Mouse (Mus musculus): ENCODE data around the gene Nsun2. TPM values are rescaled to one million over a fixed set of nuclear protein-coding genes. Genes with fewer than 3 reads are reported as not detected.

Nsun2 gene
- polyA plus RNA-seq, 1 experiment from 2014 or later: 131 TPM

- H3K4me3 ChIP-seq (replicated peaks): no peak overlapping the region
These were observed 4.8 kb downstream of the Nsun2 start for GRCm38 (mm10) chr13:69538327-69538726.

GRCm38 (mm10) chr13:69541209-69541608, 7.7 kb downstream of the Nsun2 start:
- no peak overlapping the region for H3K4me3 ChIP-seq (replicated peaks)
- no peaks in the 10 kb centered on the region for H3K9me3 ChIP-seq
- peaks cover 9% of the 10 kb centered on the region for H3K27me3 ChIP-seq
- no peak for ATAC-seq (ENCODE audit: insufficient number of reproducible peaks, insufficient read depth, low FRiP score, low TSS enrichment, low read depth)
- no peak overlapping the region for H3K9ac ChIP-seq (replicated peaks)
- H3K27ac ChIP-seq: no peak overlapping the region
- H3K4me1 ChIP-seq (replicated peaks): peaks cover 37% of the 10 kb centered on the region
- WGBS: 81% methylated on average over 6 of the region's 6 CpGs
- no peak overlapping the region for H3K4me2 ChIP-seq
- no peaks in the 10 kb centered on the region for H3K36me3 ChIP-seq

More at GRCm38 (mm10) chr13:69538327-69538726, 4.8 kb downstream of the Nsun2 start:
- no peak for ATAC-seq (ENCODE audit: insufficient number of reproducible peaks, insufficient read depth, low FRiP score, low TSS enrichment, low read depth)
- Histone ChIP-seq H3K4me2 (0 out of 2 replicates have a peak overlapping the region, but pooled peaks have one; percentile 10), H3K4me1 (replicated peaks) (peaks cover 37% of the 10 kb centered on the region), H3K9ac (replicated peaks) (no peak overlapping the region), H3K9me3 (no peaks in the 10 kb centered on the region), H3K27ac (no peak overlapping the region), H3K27me3 (no peaks in the 10 kb centered on the region), H3K36me3 (no peaks in the 10 kb centered on the region)
- WGBS: 20% methylated on average over 4 of the region's 4 CpGs

- no peak overlapping the region for H3K27ac ChIP-seq
- H3K9me3 ChIP-seq: no peaks in the 10 kb centered on the region
- peaks cover 34% of the 10 kb centered on the region for H3K4me1 ChIP-seq (replicated peaks)
- H3K36me3 ChIP-seq: no peaks in the 10 kb centered on the region
- H3K9ac ChIP-seq (replicated peaks): no peak overlapping the region
- 76% methylated on average over 10 of the region's 10 CpGs for whole genome bisulfite sequencing
- ATAC-seq (ENCODE audit: insufficient number of reproducible peaks, insufficient read depth, low FRiP score, low TSS enrichment, low read depth): no peak
- no peak overlapping the region for H3K4me2 ChIP-seq
- H3K27me3 ChIP-seq: peaks cover 9% of the 10 kb centered on the region
- H3K4me3 ChIP-seq (replicated peaks): no peak overlapping the region
These were observed 8.2 kb downstream of the Nsun2 start for GRCm38 (mm10) chr13:69541776-69542175.

GRCm38 (mm10) chr13:69542571-69543352, 9.2 kb downstream of the Nsun2 start:
- H3K4me3 ChIP-seq (replicated peaks): no peak overlapping the region
- H3K4me1 ChIP-seq (replicated peaks): peaks cover 34% of the 10 kb centered on the region
- H3K9me3 ChIP-seq: no peaks in the 10 kb centered on the region
- peaks cover 9% of the 10 kb centered on the region for H3K27me3 ChIP-seq
- H3K9ac ChIP-seq (replicated peaks): no peak overlapping the region
- no peak for ATAC-seq (ENCODE audit: insufficient number of reproducible peaks, insufficient read depth, low FRiP score, low TSS enrichment, low read depth)
- no peaks in the 10 kb centered on the region for H3K36me3 ChIP-seq
- no peak overlapping the region for H3K27ac ChIP-seq
- no peak overlapping the region for H3K4me2 ChIP-seq
- 44% methylated on average over 17 of the region's 17 CpGs for WGBS

- Histone ChIP-seq H3K4me2 (peak overlapping the region; percentile 39), H3K4me1 (replicated peaks) (peaks cover 27% of the 10 kb centered on the region), H3K4me3 (replicated peaks) (peak overlapping the region; percentile 17; the same call in 1 of the 2 replicates), H3K9ac (replicated peaks) (no peak overlapping the region), H3K9me3 (no peaks in the 10 kb centered on the region), H3K36me3 (no peaks in the 10 kb centered on the region), H3K27me3 (peaks cover 9% of the 10 kb centered on the region), H3K27ac (no peak overlapping the region)
- WGBS: 51% methylated on average over 12 of the region's 12 CpGs
- ATAC-seq (ENCODE audit: insufficient number of reproducible peaks, insufficient read depth, low FRiP score, low TSS enrichment, low read depth): no peak
These were observed 10.0 kb downstream of the Nsun2 start for GRCm38 (mm10) chr13:69543595-69543994.

- H3K4me2 ChIP-seq: no peak overlapping the region
These were observed 11.5 kb downstream of the Nsun2 start for GRCm38 (mm10) chr13:69545019-69545418.

GRCm38 (mm10) chr13:69547488-69548180, 14.1 kb downstream of the Nsun2 start:
- no peak for ATAC-seq (ENCODE audit: insufficient number of reproducible peaks, insufficient read depth, low FRiP score, low TSS enrichment, low read depth)
- WGBS: 70% methylated on average over 16 of the region's 16 CpGs
- H3K9me3 ChIP-seq: no peaks in the 10 kb centered on the region
- no peak overlapping the region for H3K4me3 ChIP-seq (replicated peaks)
- peaks cover 11% of the 10 kb centered on the region for H3K4me1 ChIP-seq (replicated peaks)
- no peak overlapping the region for H3K9ac ChIP-seq (replicated peaks)
- no peak overlapping the region for H3K27ac ChIP-seq
- no peaks in the 10 kb centered on the region for H3K36me3 ChIP-seq
- no peak overlapping the region for H3K4me2 ChIP-seq
- H3K27me3 ChIP-seq: peaks cover 9% of the 10 kb centered on the region

More at GRCm38 (mm10) chr13:69545019-69545418, 11.5 kb downstream of the Nsun2 start:
- no peak for ATAC-seq (ENCODE audit: insufficient number of reproducible peaks, insufficient read depth, low FRiP score, low TSS enrichment, low read depth)
- Histone ChIP-seq H3K27ac (no peak overlapping the region), H3K9ac (replicated peaks) (no peak overlapping the region), H3K36me3 (no peaks in the 10 kb centered on the region), H3K9me3 (no peaks in the 10 kb centered on the region), H3K4me1 (replicated peaks) (peaks cover 14% of the 10 kb centered on the region), H3K27me3 (peaks cover 9% of the 10 kb centered on the region), H3K4me3 (replicated peaks) (no peak overlapping the region)
- 34% methylated on average over 3 of the region's 3 CpGs for WGBS

- WGBS: 42% methylated on average over 8 of the region's 8 CpGs
- no peaks in the 10 kb centered on the region for H3K9me3 ChIP-seq
These were observed 16.4 kb downstream of the Nsun2 start for GRCm38 (mm10) chr13:69549980-69550379.

GRCm38 (mm10) chr13:69550831-69551230, 17.3 kb downstream of the Nsun2 start:
- Histone ChIP-seq H3K4me1 (replicated peaks) (no peaks in the 10 kb centered on the region), H3K4me3 (replicated peaks) (no peak overlapping the region), H3K27ac (no peak overlapping the region), H3K4me2 (no peak overlapping the region), H3K9ac (replicated peaks) (no peak overlapping the region), H3K9me3 (no peaks in the 10 kb centered on the region), H3K36me3 (no peaks in the 10 kb centered on the region), H3K27me3 (no peaks in the 10 kb centered on the region)
- 86% methylated on average over 2 of the region's 2 CpGs for WGBS
- ATAC-seq (ENCODE audit: insufficient number of reproducible peaks, insufficient read depth, low FRiP score, low TSS enrichment, low read depth): no peak

More at GRCm38 (mm10) chr13:69549980-69550379, 16.4 kb downstream of the Nsun2 start:
- Histone ChIP-seq H3K4me3 (replicated peaks) (no peak overlapping the region), H3K27ac (no peak overlapping the region), H3K36me3 (no peaks in the 10 kb centered on the region), H3K4me2 (no peak overlapping the region), H3K27me3 (peaks cover under 1% of the 10 kb centered on the region; the same call in 1 of the 2 replicates), H3K4me1 (replicated peaks) (no peaks in the 10 kb centered on the region), H3K9ac (replicated peaks) (no peak overlapping the region)
- ATAC-seq (ENCODE audit: insufficient number of reproducible peaks, insufficient read depth, low FRiP score, low TSS enrichment, low read depth): no peak

- Histone ChIP-seq H3K36me3 (no peaks in the 10 kb centered on the region), H3K9ac (replicated peaks) (no peak overlapping the region), H3K27ac (no peak overlapping the region), H3K4me2 (no peak overlapping the region), H3K27me3 (no peaks in the 10 kb centered on the region), H3K4me3 (replicated peaks) (no peak overlapping the region), H3K9me3 (no peaks in the 10 kb centered on the region), H3K4me1 (replicated peaks) (no peaks in the 10 kb centered on the region)
- no peak for ATAC-seq (ENCODE audit: insufficient number of reproducible peaks, insufficient read depth, low FRiP score, low TSS enrichment, low read depth)
- 21% methylated on average over 5 of the region's 5 CpGs for WGBS
These were observed 19.5 kb downstream of the Nsun2 start for GRCm38 (mm10) chr13:69553024-69553423.

- Histone ChIP-seq H3K27ac (no peak overlapping the region), H3K4me2 (no peak overlapping the region), H3K36me3 (no peaks in the 10 kb centered on the region), H3K4me1 (replicated peaks) (no peaks in the 10 kb centered on the region), H3K9ac (replicated peaks) (no peak overlapping the region), H3K4me3 (replicated peaks) (no peak overlapping the region), H3K9me3 (no peaks in the 10 kb centered on the region), H3K27me3 (no peaks in the 10 kb centered on the region)
- WGBS: 80% methylated on average over 9 of the region's 9 CpGs
- no peak for ATAC-seq (ENCODE audit: insufficient number of reproducible peaks, insufficient read depth, low FRiP score, low TSS enrichment, low read depth)
These were observed 20.7 kb downstream of the Nsun2 start for GRCm38 (mm10) chr13:69554255-69554654.

All from limb, embryonic 12.5 days (tissue).